In genomic region chr17:83324269-83324616, GRCm38 (mm10) we compare ENCODE assay signal across 9 mouse cellular contexts. TPM values are rescaled to one million over a fixed set of nuclear protein-coding genes. Genes with fewer than 3 reads are reported as not detected.
A peak's percentile ranks its signal among the peaks of the same experiment; 100 is the strongest.
DNase-seq lines count a peak whose midpoint lies in the region; ATAC-seq lines count a peak whose summit lies in the region.
"Had no signal": no experiment of that assay in that cellular context is flagged by ENCODE, and none has a peak within 500 bp of the region (broad histone marks: within the 10 kb centered on the region; RNA-seq: fewer than 3 reads in every experiment).

No protein-coding gene starts in this region.

- peaks cover 23% of the 10 kb centered on the region for H3K4me1 ChIP-seq in heart, embryonic 16.5 days (ENCODE audit: control insufficient read depth, insufficient read depth, low read length)
- peaks cover 34% of the 10 kb centered on the region for H3K4me1 ChIP-seq in lung, embryonic 16.5 days (replicated peaks; ENCODE audit: control insufficient read depth, insufficient read depth, low read length)
- H3K4me1 ChIP-seq in intestine, embryonic 15.5 days (replicated peaks), result peaks cover 31% of the 10 kb centered on the region
- peaks cover 18% of the 10 kb centered on the region for H3K4me1 ChIP-seq in stomach, embryonic 15.5 days

- H3K27me3 ChIP-seq in heart, embryonic 16.5 days (ENCODE audit: control insufficient read depth, insufficient read depth, low read length), result no peaks in the 10 kb centered on the region
- H3K27me3 ChIP-seq in lung, embryonic 16.5 days (ENCODE audit: control insufficient read depth, insufficient read depth, low read depth, low read length), result no peaks in the 10 kb centered on the region
- H3K27me3 ChIP-seq in intestine, embryonic 15.5 days (replicated peaks), result no peaks in the 10 kb centered on the region
- H3K27me3 ChIP-seq in stomach, embryonic 15.5 days (replicated peaks), result no peaks in the 10 kb centered on the region

- H3K27ac ChIP-seq in heart, embryonic 16.5 days (ENCODE audit: low read length), result peak overlapping the region; percentile 40
- H3K27ac ChIP-seq in lung, embryonic 16.5 days (ENCODE audit: low read length), result peak overlapping the region; percentile 97
- H3K27ac ChIP-seq in intestine, embryonic 15.5 days, result peak overlapping the region; percentile 60; the same call in 1 of the 2 replicates
- peak overlapping the region; percentile 73; the same call in 1 of the 2 replicates for H3K27ac ChIP-seq in stomach, embryonic 15.5 days

- H3K4me2 ChIP-seq in heart, embryonic 16.5 days (ENCODE audit: low read depth, low read length), result no peak overlapping the region
- peak overlapping the region; percentile 30; the same call in 1 of the 2 replicates for H3K4me2 ChIP-seq in lung, embryonic 16.5 days (ENCODE audit: low read depth, low read length)
- H3K4me2 ChIP-seq in intestine, embryonic 15.5 days (replicated peaks), result 0 out of 2 replicates have a peak overlapping the region, but pooled peaks have one; percentile 5
- H3K4me2 ChIP-seq in stomach, embryonic 15.5 days, result no peak overlapping the region

- 0 out of 2 replicates have a peak, but pooled peaks cover 3% of the 10 kb centered on the region for H3K9me3 ChIP-seq in heart, embryonic 16.5 days (replicated peaks; ENCODE audit: control insufficient read depth, low read length)
- no peaks in the 10 kb centered on the region for H3K9me3 ChIP-seq in lung, embryonic 16.5 days (ENCODE audit: control insufficient read depth, low read length)
- no peaks in the 10 kb centered on the region for H3K9me3 ChIP-seq in intestine, embryonic 15.5 days
- no peaks in the 10 kb centered on the region for H3K9me3 ChIP-seq in stomach, embryonic 15.5 days

- H3K36me3 ChIP-seq in heart, embryonic 16.5 days (ENCODE audit: control insufficient read depth, insufficient read depth), result no peaks in the 10 kb centered on the region
- no peaks in the 10 kb centered on the region for H3K36me3 ChIP-seq in lung, embryonic 16.5 days (ENCODE audit: control insufficient read depth, insufficient read depth, low read length)
- no peaks in the 10 kb centered on the region for H3K36me3 ChIP-seq in intestine, embryonic 15.5 days
- H3K36me3 ChIP-seq in stomach, embryonic 15.5 days, result no peaks in the 10 kb centered on the region

- no peak for DNase-seq in heart, adult 18-20 months
- DNase-seq in lung, postnatal 14 days, result no peak
- no peak for DNase-seq in thymus, postnatal 36 days
- DNase-seq: gastrocnemius, postnatal 10 days had no signal

- whole genome bisulfite sequencing in heart, embryonic 16.5 days, result 70% methylated on average over 11 of the region's 11 CpGs
- 67% methylated on average over 11 of the region's 11 CpGs for WGBS in lung, embryonic 16.5 days
- WGBS in intestine, embryonic 15.5 days, result 79% methylated on average over 11 of the region's 11 CpGs
- 80% methylated on average over 11 of the region's 11 CpGs for WGBS in stomach, embryonic 15.5 days

- no peak for ATAC-seq in heart, embryonic 16.5 days (replicated peaks; ENCODE audit: extremely low read depth, insufficient read depth, low FRiP score)
- no peak for ATAC-seq in lung, embryonic 16.5 days (ENCODE audit: low read depth)
- no peak for ATAC-seq in intestine, embryonic 15.5 days
- ATAC-seq in stomach, embryonic 15.5 days (ENCODE audit: insufficient read depth, low FRiP score, low read depth), result no peak
- ATAC-seq: hindbrain, embryonic 16.5 days had no signal

- no peak overlapping the region for H3K4me3 ChIP-seq in heart, embryonic 16.5 days (ENCODE audit: low read length)
- no peak overlapping the region for H3K4me3 ChIP-seq in lung, embryonic 16.5 days (ENCODE audit: low read length)
- H3K4me3 ChIP-seq in intestine, embryonic 15.5 days (replicated peaks), result no peak overlapping the region
- no peak overlapping the region for H3K4me3 ChIP-seq in stomach, embryonic 15.5 days (replicated peaks)

- H3K9ac ChIP-seq in heart, embryonic 16.5 days (ENCODE audit: low read length), result no peak overlapping the region
- H3K9ac ChIP-seq in lung, embryonic 16.5 days (ENCODE audit: low read length), result no peak overlapping the region
- H3K9ac ChIP-seq in intestine, embryonic 15.5 days, result no peak overlapping the region
- H3K9ac ChIP-seq in stomach, embryonic 15.5 days, result no peak overlapping the region

RNA-seq across cellular contexts. Expression of gene Eml4, which starts 26.5 kb away (rescaled TPM):
- polyA plus RNA-seq in heart, embryonic 16.5 days (2015; fragmentation: Nextera tagmentation; extraction: Ambion mirVana), result 12.4 and 12.7 TPM in 2 replicates
- total RNA-seq in heart, adult 18-20 months (2021), result 1 to 10 TPM; 4.3 to 4.4 TPM
- polyA plus RNA-seq in lung, embryonic 16.5 days (2015; fragmentation: Nextera tagmentation; extraction: Ambion mirVana), result 28.4 and 28.6 TPM in 2 replicates
- polyA plus RNA-seq in intestine, embryonic 15.5 days (2015; fragmentation: Nextera tagmentation; extraction: Ambion mirVana), result 34.5 and 37.0 TPM in 2 replicates
- 30.5 and 31.1 TPM in 2 replicates for polyA plus RNA-seq in stomach, embryonic 15.5 days (2015; fragmentation: Nextera tagmentation; extraction: Ambion mirVana)

Comparison
In these comparisons a context has a peak if more than half of its experiments do, and no peak if none do; other contexts are left out.
1. H3K27ac ChIP-seq: peak in every context shown above with its lines; median percentile 97 in lung, embryonic 16.5 days; 73 in stomach, embryonic 15.5 days; 60 in intestine, embryonic 15.5 days; 40 in heart, embryonic 16.5 days.
2. H3K4me2 ChIP-seq: peak in lung, embryonic 16.5 days (single experiment) and intestine, embryonic 15.5 days (single experiment); none in heart, embryonic 16.5 days (single experiment) and stomach, embryonic 15.5 days (single experiment).